Mouse (Mus musculus): ENCODE measurements around the gene Foxd2. TPM values are rescaled to one million over a fixed set of nuclear protein-coding genes. Genes with fewer than 3 reads are reported as not detected.

Gene Foxd2
- total and polyA plus RNA-seq, 3 experiments = 0.14 to 0.17 TPM; not detected in 1

GRCm38 (mm10) chr4:114905501-114905900, 3.2 kb downstream of the Foxd2 start:
- dilution Hi-C loops (cut with MboI; ENCODE audit: extremely low pct_ligation_motif_present, extremely low pct_unique_long_range_greater_than_20kb, low sequenced_read_pairs) = no loop called here

DNA sequence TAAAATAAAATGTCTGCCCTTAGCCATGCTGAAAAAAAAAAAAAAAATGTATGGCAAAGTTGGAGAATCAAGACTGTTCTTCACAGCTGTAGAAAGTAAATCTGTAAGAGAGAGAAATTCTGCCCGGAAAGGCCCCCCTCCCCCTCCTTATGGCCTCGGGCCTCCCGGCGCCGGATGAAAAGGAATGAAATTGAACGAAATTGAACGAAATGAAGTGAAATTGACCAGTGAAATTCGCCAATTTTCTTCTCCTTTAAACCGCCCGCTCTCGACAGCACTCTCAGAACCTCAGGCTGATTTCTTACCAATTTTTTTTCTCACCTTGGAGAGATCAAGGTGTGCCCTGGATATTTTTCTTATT, 5.3 kb downstream of the Foxd2 start:
- no peaks in the 10 kb centered on the region for H3K79me2 ChIP-seq (replicated peaks; ENCODE audit: control insufficient read depth, extremely low read depth, insufficient read depth, poor library complexity, severe bottlenecking)
- no peak overlapping the region for H3K4me3 ChIP-seq (replicated peaks in 1 of 3; ENCODE audit: low read depth in 2 of 3, low read length in 2 of 3, poor library complexity in 1 of 3)
- TF ChIP-seq ZC3H11A (IDR thresholded peaks at IDR 0.05; ENCODE audit: low read depth, low read length) (no peak), MYC (IDR thresholded peaks at IDR 0.05; ENCODE audit: low read depth, low read length) (no peak), ELF1 (IDR thresholded peaks at IDR 0.05; ENCODE audit: low read depth, low read length) (no peak), JUND (conservative IDR thresholded peaks at IDR 0.05; ENCODE audit: low read depth, low read length) (no peak), ZNF384 (IDR thresholded peaks at IDR 0.05; ENCODE audit: low read depth, low read length) (no peak), MEF2A (IDR thresholded peaks at IDR 0.05; ENCODE audit: borderline replicate concordance, low read depth, low read length) (no peak), USF2 (conservative IDR thresholded peaks at IDR 0.05; ENCODE audit: low read depth, low read length) (no peak), TCF12 (IDR thresholded peaks at IDR 0.05; ENCODE audit: low read depth, low read length) (no peak), KAT2A (IDR thresholded peaks at IDR 0.05; ENCODE audit: insufficient replicate concordance, low read length) (no peak), MXI1 (IDR thresholded peaks at IDR 0.05; ENCODE audit: low read depth, low read length) (no peak), EP300 (IDR thresholded peaks at IDR 0.05; ENCODE audit: low read length) (no peak), MAFK (IDR thresholded peaks at IDR 0.05; ENCODE audit: insufficient replicate concordance, low read length) (no peak), ZMIZ1 (IDR thresholded peaks at IDR 0.05; ENCODE audit: low read depth, low read length) (no peak)
- H3K9me3 ChIP-seq (replicated peaks; ENCODE audit: low read length) = peaks cover 15% of the 10 kb centered on the region
- H3K4me2 ChIP-seq (ENCODE audit: insufficient read depth, low read depth, poor library complexity, severe bottlenecking) = no peak overlapping the region
- H3K4me1 ChIP-seq (ENCODE audit: control insufficient read depth in 1 of 2, insufficient read depth in 2 of 2) = no peaks in the 10 kb centered on the region
- no peaks in the 10 kb centered on the region for H3K36me3 ChIP-seq (replicated peaks in 1 of 2; ENCODE audit: control insufficient read depth in 1 of 2, insufficient read depth in 1 of 2, low read length in 1 of 2)
- peaks cover 63% of the 10 kb centered on the region for H3K27me3 ChIP-seq (replicated peaks)
- dilution Hi-C loops (cut with MboI; ENCODE audit: extremely low pct_ligation_motif_present, extremely low pct_unique_long_range_greater_than_20kb, low sequenced_read_pairs) = no loop called here
- no peak for DNase-seq (ENCODE audit: extremely low read depth)
- H3K9ac ChIP-seq (ENCODE audit: insufficient read depth, low read depth) = no peak overlapping the region
- in situ Hi-C loops (cut with MboI; ENCODE audit: low pct_ligation_motif_present, low pct_unique_long_range_greater_than_20kb, low sequenced_read_pairs) = no loop called here
- no peak overlapping the region for H3K27ac ChIP-seq (ENCODE audit: insufficient read depth, low read depth)

More at GRCm38 (mm10) chr4:114905501-114905900, 3.2 kb downstream of the Foxd2 start:
- no peak for DNase-seq (ENCODE audit: extremely low read depth)
- no peaks in the 10 kb centered on the region for H3K79me2 ChIP-seq (replicated peaks; ENCODE audit: control insufficient read depth, extremely low read depth, insufficient read depth, poor library complexity, severe bottlenecking)
- peaks cover 43% of the 10 kb centered on the region for H3K27me3 ChIP-seq (replicated peaks)
- H3K9me3 ChIP-seq (replicated peaks; ENCODE audit: low read length) = peaks cover 15% of the 10 kb centered on the region
- no peak for TF ChIP-seq EP300 (IDR thresholded peaks at IDR 0.05; ENCODE audit: low read length)
- TF ChIP-seq NRF1 (IDR thresholded peaks at IDR 0.05; ENCODE audit: low read depth, low read length) = no peak
- no peak for TF ChIP-seq ETS1 (conservative IDR thresholded peaks at IDR 0.05; ENCODE audit: low read depth, low read length)
- TF ChIP-seq SMC3 (IDR thresholded peaks at IDR 0.05; ENCODE audit: low read depth, low read length) = no peak
- no peak for TF ChIP-seq MXI1 (IDR thresholded peaks at IDR 0.05; ENCODE audit: low read depth, low read length)
- TF ChIP-seq MYC (IDR thresholded peaks at IDR 0.05; ENCODE audit: low read depth, low read length) = no peak
- TF ChIP-seq JUND (conservative IDR thresholded peaks at IDR 0.05; ENCODE audit: low read depth, low read length) = no peak
- TF ChIP-seq IRF4 (IDR thresholded peaks at IDR 0.05; ENCODE audit: low read depth, low read length) = no peak
- TF ChIP-seq USF2 (conservative IDR thresholded peaks at IDR 0.05; ENCODE audit: low read depth, low read length) = no peak
- no peak for TF ChIP-seq CHD1 (IDR thresholded peaks at IDR 0.05; ENCODE audit: low read depth, low read length)
- TF ChIP-seq ZKSCAN1 (IDR thresholded peaks at IDR 0.05; ENCODE audit: borderline replicate concordance, low read depth, low read length) = no peak
- no peak for TF ChIP-seq NELFE (IDR thresholded peaks at IDR 0.05; ENCODE audit: low read depth, low read length)
- no peak for TF ChIP-seq ZMIZ1 (IDR thresholded peaks at IDR 0.05; ENCODE audit: low read depth, low read length)
- no peak for TF ChIP-seq RAD21 (IDR thresholded peaks at IDR 0.05; ENCODE audit: low read depth, low read length)
- in situ Hi-C loops (cut with MboI; ENCODE audit: low pct_ligation_motif_present, low pct_unique_long_range_greater_than_20kb, low sequenced_read_pairs) = no loop called here
- H3K27ac ChIP-seq (ENCODE audit: insufficient read depth, low read depth) = no peak overlapping the region
- H3K9ac ChIP-seq (ENCODE audit: insufficient read depth, low read depth) = no peak overlapping the region
- no peak overlapping the region for H3K4me2 ChIP-seq (ENCODE audit: insufficient read depth, low read depth, poor library complexity, severe bottlenecking)
- no peaks in the 10 kb centered on the region for H3K36me3 ChIP-seq (replicated peaks in 1 of 2; ENCODE audit: control insufficient read depth in 1 of 2, insufficient read depth in 1 of 2, low read length in 1 of 2)
- H3K4me3 ChIP-seq (replicated peaks in 1 of 3; ENCODE audit: low read depth in 2 of 3, low read length in 2 of 3, poor library complexity in 1 of 3) = no peak overlapping the region
- peaks cover 0 to 1% of the 10 kb centered on the region in 2 experiments; a peak in 2 of 4 replicates for H3K4me1 ChIP-seq (ENCODE audit: control insufficient read depth in 1 of 2, insufficient read depth in 2 of 2)

All from CH12.LX (cell line).